Mouse (Mus musculus) hindbrain, embryonic 12.5 days (tissue): ENCODE measurements around the gene Nos1. TPM values are rescaled to one million over a fixed set of nuclear protein-coding genes. Genes with fewer than 3 reads are reported as not detected.

ENCODE experiments used
- ATAC-seq: fragments of 200-750 bp; cut with Nextera tagmentation; 2 replicates; pipeline ENCODE4 v1.8.0; 2017; ENCODE audit warnings: moderate TSS enrichment; ENCODE audit not compliant: low FRiP score
- H3K27ac ChIP-seq: fragments of 300-500 bp; sonication (generic); 2 replicates; pipeline ENCODE4 v1.5.1; 2016; ENCODE audit warnings: mild to moderate bottlenecking
- H3K27me3 ChIP-seq: fragments of 300-500 bp; sonication (generic); 2 replicates; pipeline ENCODE4 v1.6.1; 2016; ENCODE audit warnings: mild to moderate bottlenecking
- H3K36me3 ChIP-seq: fragments of 300-500 bp; sonication (generic); 2 replicates; pipeline ENCODE4 v1.6.1; 2016; ENCODE audit warnings: mild to moderate bottlenecking
- H3K4me1 ChIP-seq: fragments of 300-500 bp; sonication (generic); 2 replicates; pipeline ENCODE4 v1.6.1; 2016
- H3K4me2 ChIP-seq: fragments of 300-500 bp; sonication (generic); replicated peaks from 2 replicates; pipeline ENCODE4 v1.6.1; 2016; ENCODE audit warnings: mild to moderate bottlenecking
- H3K4me3 ChIP-seq: fragments of 300-500 bp; sonication (generic); 2 replicates; pipeline ENCODE4 v1.5.1; 2016; ENCODE audit warnings: mild to moderate bottlenecking
- H3K9ac ChIP-seq: fragments of 300-500 bp; sonication (generic); 2 replicates; pipeline ENCODE4 v1.6.1; 2016; ENCODE audit warnings: mild to moderate bottlenecking, moderate library complexity
- H3K9me3 ChIP-seq: fragments of 300-500 bp; sonication (generic); replicated peaks from 2 replicates; pipeline ENCODE4 v1.6.1; 2016; ENCODE audit warnings: mild to moderate bottlenecking
- WGBS: fragments of 180-500 bp; shearing (Covaris S2); methylation state at CpG from one replicate; pipeline ENCODE4 v1.1.7; 2016; 5-methylcytosine and 5-hydroxymethylcytosine counted together
- polyA plus RNA-seq: library from polyadenylated mRNA; unstranded; fragments of >200 nt; fragmentation: Nextera tagmentation; extraction: Ambion mirVana; gene quantifications from 2 replicates; pipeline ENCODE4 v1.2.1, GENCODE M21; 2016

Gene Nos1
- polyA plus RNA-seq = 0.99 and 1.1 TPM in 2 replicates

DNA sequence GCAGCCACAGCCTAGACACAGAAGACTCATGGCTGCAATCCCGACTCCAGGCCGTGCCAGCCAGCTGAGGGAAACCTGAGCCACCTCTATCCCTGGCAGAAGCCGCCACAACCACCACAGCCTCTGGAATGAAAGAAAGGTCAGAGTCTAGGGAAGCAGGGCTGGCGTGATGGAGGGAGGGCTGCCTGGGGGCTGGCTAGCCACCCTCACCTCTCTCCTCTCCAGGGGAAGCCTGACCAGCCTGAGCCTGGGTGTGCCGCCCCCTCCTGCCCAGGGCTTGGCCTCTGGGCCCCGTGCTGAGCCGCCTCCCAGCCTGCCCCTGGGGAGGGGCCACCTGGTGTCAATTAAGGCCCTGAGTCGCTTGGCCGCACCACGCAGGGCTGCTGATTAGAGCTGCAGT lies at the start of gene Nos1:
Nos1 (plus strand) TSS at position 352 of the 400 bp plus-strand sequence.
- Histone ChIP-seq H3K36me3 (no peaks in the 10 kb centered on the region), H3K27me3 (no peaks in the 10 kb centered on the region), H3K27ac (no peak within 1 kb of the TSS), H3K9me3 (no peaks in the 10 kb centered on the region), H3K9ac (no peak within 1 kb of the TSS), H3K4me3 (no peak within 1 kb of the TSS), H3K4me2 (no peak within 1 kb of the TSS), H3K4me1 (peaks cover 8% of the 10 kb centered on the region)
- ATAC-seq = peak; percentile 35; the same call in 1 of the 2 replicates
- 26% methylated on average over 10 of the region's 10 CpGs for WGBS

DNA sequence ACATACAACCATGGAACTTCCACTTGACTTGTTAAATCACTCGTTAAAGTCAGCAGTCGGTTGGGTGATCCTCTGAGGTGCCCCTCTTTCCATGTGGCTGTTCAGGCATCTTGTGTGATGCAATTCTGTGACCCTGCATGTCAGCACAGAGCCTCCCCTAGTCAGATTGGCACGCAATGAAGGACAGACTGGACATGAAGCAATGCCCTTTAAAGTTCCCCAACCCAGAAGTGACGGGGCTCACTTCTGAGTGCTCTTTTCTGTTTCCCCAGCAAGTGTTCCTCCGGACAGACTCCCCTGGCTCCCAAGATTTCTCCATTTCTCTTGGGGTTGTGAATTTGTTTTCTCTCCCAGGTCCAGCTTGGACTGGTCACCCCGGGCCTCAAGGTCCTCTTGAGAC lies 49.5 kb upstream of the Nos1 start:
- no peak for ATAC-seq
- Histone ChIP-seq H3K4me3 (no peak overlapping the region), H3K27ac (no peak overlapping the region), H3K27me3 (no peaks in the 10 kb centered on the region), H3K9ac (no peak overlapping the region), H3K4me1 (peaks cover 3% of the 10 kb centered on the region; the same call in 1 of the 2 replicates), H3K36me3 (no peaks in the 10 kb centered on the region), H3K9me3 (no peaks in the 10 kb centered on the region), H3K4me2 (no peak overlapping the region)
- WGBS = 47% methylated on average over 6 of the region's 6 CpGs

- H3K27me3 ChIP-seq = no peaks in the 10 kb centered on the region
- H3K9ac ChIP-seq = no peak overlapping the region
- no peaks in the 10 kb centered on the region for H3K9me3 ChIP-seq
- no peak for ATAC-seq
- 76% methylated on average over 11 of the region's 11 CpGs for WGBS
- no peaks in the 10 kb centered on the region for H3K36me3 ChIP-seq
- no peak overlapping the region for H3K4me3 ChIP-seq
- no peak overlapping the region for H3K27ac ChIP-seq
- H3K4me2 ChIP-seq = no peak overlapping the region
- 0 out of 2 replicates have a peak, but pooled peaks cover 14% of the 10 kb centered on the region for H3K4me1 ChIP-seq
These were observed 36.1 kb upstream of the Nos1 start for GRCm38 (mm10) chr5:117744654-117745178.

GRCm38 (mm10) chr5:117749353-117749752 lies 31.5 kb upstream of the Nos1 start:
- WGBS = 22% methylated on average over 5 of the region's 5 CpGs
- no peak overlapping the region for H3K27ac ChIP-seq
- no peak overlapping the region for H3K4me3 ChIP-seq
- no peaks in the 10 kb centered on the region for H3K36me3 ChIP-seq
- no peak for ATAC-seq
- H3K9me3 ChIP-seq = no peaks in the 10 kb centered on the region
- 0 out of 2 replicates have a peak, but pooled peaks cover 10% of the 10 kb centered on the region for H3K4me1 ChIP-seq
- H3K4me2 ChIP-seq = no peak overlapping the region
- H3K27me3 ChIP-seq = no peaks in the 10 kb centered on the region
- no peak overlapping the region for H3K9ac ChIP-seq

GRCm38 (mm10) chr5:117757696-117758482 lies 22.9 kb upstream of the Nos1 start:
- no peak overlapping the region for H3K4me3 ChIP-seq
- H3K4me2 ChIP-seq = no peak overlapping the region
- H3K4me1 ChIP-seq = no peaks in the 10 kb centered on the region
- no peaks in the 10 kb centered on the region for H3K27me3 ChIP-seq
- H3K9me3 ChIP-seq = no peaks in the 10 kb centered on the region
- H3K9ac ChIP-seq = no peak overlapping the region
- peaks cover 4% of the 10 kb centered on the region; the same call in 1 of the 2 replicates for H3K36me3 ChIP-seq
- ATAC-seq = no peak
- WGBS = 35% methylated on average over 12 of the region's 12 CpGs
- no peak overlapping the region for H3K27ac ChIP-seq

DNA sequence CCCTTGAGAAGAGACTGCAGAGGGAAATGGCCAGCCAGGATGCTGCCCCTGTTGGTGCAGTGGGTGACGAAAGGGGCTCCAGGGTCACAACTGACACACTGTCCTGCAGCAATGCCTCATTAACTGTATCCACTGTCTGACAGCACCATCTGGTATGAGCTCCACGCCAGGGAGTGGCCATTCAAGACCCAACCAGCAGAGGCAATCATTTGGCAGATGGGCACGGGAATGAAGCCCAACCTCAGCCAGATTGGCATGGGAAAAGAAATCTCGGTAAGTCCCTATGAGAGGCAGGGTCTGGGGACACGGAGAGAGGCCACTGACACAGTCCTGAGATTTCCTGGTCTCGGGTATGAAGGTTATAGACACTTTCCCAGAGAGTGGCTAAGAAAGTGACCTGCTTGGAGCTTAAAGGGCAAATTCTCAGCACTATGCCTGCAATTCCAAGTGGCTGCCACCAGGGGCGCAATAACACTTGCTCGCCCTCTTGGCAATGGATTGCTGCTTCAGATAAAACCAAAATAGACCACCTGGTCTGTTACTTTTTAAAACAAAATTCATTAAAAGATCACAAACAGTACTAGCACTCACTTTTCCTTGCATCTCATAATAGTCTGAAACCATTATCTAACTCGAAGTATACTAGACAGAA lies 19.5 kb upstream of the Nos1 start:
- WGBS = 74% methylated on average over 9 of the region's 9 CpGs
- Histone ChIP-seq H3K4me1 (no peaks in the 10 kb centered on the region), H3K4me3 (no peak overlapping the region), H3K9me3 (no peaks in the 10 kb centered on the region), H3K27ac (no peak overlapping the region), H3K27me3 (no peaks in the 10 kb centered on the region), H3K9ac (no peak overlapping the region), H3K4me2 (no peak overlapping the region), H3K36me3 (peaks cover 11% of the 10 kb centered on the region; the same call in 1 of the 2 replicates)
- no peak for ATAC-seq

DNA sequence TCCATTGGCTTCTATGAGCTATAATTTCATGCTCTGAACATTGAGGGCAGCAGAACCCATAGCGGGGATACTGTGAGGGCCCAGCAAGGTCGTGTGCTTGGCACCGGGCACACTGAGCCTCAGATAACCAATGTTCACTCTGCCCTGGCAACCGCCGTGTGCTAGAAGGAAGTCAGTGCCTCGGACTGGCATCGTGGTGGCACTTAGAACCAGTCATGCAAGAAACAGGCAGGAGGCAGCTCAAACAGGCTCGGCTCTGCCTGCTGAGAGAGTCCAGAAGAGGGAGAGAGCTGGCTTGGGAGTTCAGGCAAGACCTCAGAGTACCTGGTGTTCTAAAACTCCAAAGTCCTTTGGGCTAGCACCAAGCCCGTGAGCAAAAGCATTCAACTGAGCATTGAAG lies 16.3 kb upstream of the Nos1 start:
- Histone ChIP-seq H3K4me2 (no peak overlapping the region), H3K4me3 (no peak overlapping the region), H3K27ac (no peak overlapping the region), H3K36me3 (peaks cover 11% of the 10 kb centered on the region; the same call in 1 of the 2 replicates), H3K9me3 (no peaks in the 10 kb centered on the region), H3K4me1 (no peaks in the 10 kb centered on the region), H3K27me3 (no peaks in the 10 kb centered on the region), H3K9ac (no peak overlapping the region)
- 87% methylated on average over 9 of the region's 9 CpGs for WGBS
- ATAC-seq = no peak

- no peak for ATAC-seq
- Histone ChIP-seq H3K9ac (no peak overlapping the region), H3K4me3 (no peak overlapping the region), H3K27ac (no peak overlapping the region), H3K4me1 (peaks cover 8% of the 10 kb centered on the region), H3K27me3 (no peaks in the 10 kb centered on the region), H3K9me3 (no peaks in the 10 kb centered on the region), H3K4me2 (no peak overlapping the region), H3K36me3 (no peaks in the 10 kb centered on the region)
- WGBS = 74% methylated on average over 11 of the region's 11 CpGs
These were observed 1.7 kb upstream of the Nos1 start for GRCm38 (mm10) chr5:117779175-117779574.

GRCm38 (mm10) chr5:117781178-117781577 lies 346 bp downstream of the Nos1 start:
- Histone ChIP-seq H3K9me3 (no peaks in the 10 kb centered on the region), H3K27me3 (no peaks in the 10 kb centered on the region), H3K4me2 (no peak overlapping the region), H3K4me1 (peaks cover 8% of the 10 kb centered on the region), H3K27ac (no peak overlapping the region), H3K9ac (no peak overlapping the region), H3K36me3 (no peaks in the 10 kb centered on the region), H3K4me3 (no peak overlapping the region)
- ATAC-seq = 0 out of 2 replicates have a peak, but pooled peaks have one; percentile 16
- 61% methylated on average over 6 of the region's 6 CpGs for WGBS

DNA sequence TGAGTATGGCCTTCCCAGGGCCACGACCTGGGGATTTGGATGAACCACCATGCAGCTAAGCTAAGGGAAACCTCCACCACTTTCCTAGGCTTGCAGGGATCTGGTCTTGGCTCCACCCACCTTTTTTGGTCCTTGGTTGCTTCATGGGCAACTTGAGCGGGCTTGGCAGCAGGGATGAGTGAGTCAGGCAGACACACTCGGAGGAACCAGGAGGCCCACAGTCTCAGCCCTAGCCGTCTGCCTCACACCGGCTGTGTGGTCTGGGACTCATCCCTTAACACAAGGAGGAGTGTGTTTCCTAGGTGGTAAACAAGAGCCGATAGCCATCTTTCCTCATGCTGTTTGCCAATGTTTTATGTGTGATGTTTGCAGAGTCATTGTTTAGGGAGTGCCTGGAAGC lies 9.2 kb downstream of the Nos1 start:
- H3K4me3 ChIP-seq = no peak overlapping the region
- no peaks in the 10 kb centered on the region for H3K36me3 ChIP-seq
- H3K9me3 ChIP-seq = no peaks in the 10 kb centered on the region
- no peak for ATAC-seq
- 69% methylated on average over 6 of the region's 6 CpGs for WGBS
- no peak overlapping the region for H3K4me2 ChIP-seq
- H3K4me1 ChIP-seq = no peaks in the 10 kb centered on the region
- H3K9ac ChIP-seq = no peak overlapping the region
- H3K27ac ChIP-seq = no peak overlapping the region
- H3K27me3 ChIP-seq = no peaks in the 10 kb centered on the region

- Histone ChIP-seq H3K9me3 (no peaks in the 10 kb centered on the region), H3K4me3 (no peak overlapping the region), H3K4me1 (no peaks in the 10 kb centered on the region), H3K9ac (no peak overlapping the region), H3K4me2 (no peak overlapping the region), H3K27me3 (no peaks in the 10 kb centered on the region), H3K27ac (no peak overlapping the region), H3K36me3 (no peaks in the 10 kb centered on the region)
- no peak for ATAC-seq
- WGBS = 64% methylated on average over 14 of the region's 14 CpGs
These were observed 11.0 kb downstream of the Nos1 start for GRCm38 (mm10) chr5:117791875-117792274.

DNA sequence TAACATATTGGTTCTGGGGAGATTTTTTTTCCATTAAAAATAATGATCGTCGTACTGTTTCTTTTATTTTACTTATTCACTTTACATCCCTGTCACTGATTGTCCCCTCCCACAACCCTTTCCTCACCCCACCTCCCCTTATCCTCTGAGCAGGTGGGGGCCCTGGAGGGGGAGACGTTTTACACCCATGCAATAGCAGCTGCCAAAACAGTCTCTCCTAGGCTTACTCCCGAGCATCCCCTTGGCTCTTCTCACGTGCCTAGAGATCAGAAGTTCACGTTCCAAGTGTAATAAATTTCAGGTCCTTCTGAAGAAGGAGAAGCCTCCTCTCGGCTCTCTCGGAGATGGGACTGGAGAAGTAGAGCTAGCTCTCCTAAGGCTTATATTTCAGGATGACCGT lies 20.0 kb downstream of the Nos1 start:
- WGBS = 74% methylated on average over 9 of the region's 9 CpGs
- no peaks in the 10 kb centered on the region for H3K36me3 ChIP-seq
- H3K27ac ChIP-seq = no peak overlapping the region
- no peak overlapping the region for H3K4me3 ChIP-seq
- no peaks in the 10 kb centered on the region for H3K9me3 ChIP-seq
- H3K4me2 ChIP-seq = no peak overlapping the region
- no peaks in the 10 kb centered on the region for H3K4me1 ChIP-seq
- H3K9ac ChIP-seq = no peak overlapping the region
- ATAC-seq = no peak
- H3K27me3 ChIP-seq = no peaks in the 10 kb centered on the region
